Mouse (Mus musculus) heart, embryonic 14.5 days (tissue): ENCODE data around the gene Mif. TPM values are rescaled to one million over a fixed set of nuclear protein-coding genes. Genes with fewer than 3 reads are reported as not detected.

Source experiments
- ATAC-seq: fragments of 200-750 bp; cut with Nextera tagmentation; 2 replicates; pipeline ENCODE4 v1.8.0; 2017; ENCODE audit warnings: low read depth, moderate TSS enrichment; ENCODE audit not compliant: insufficient number of reproducible peaks, insufficient read depth, low FRiP score
- H3K27ac ChIP-seq, 2 experiments: fragments of 200-500 bp in 1 of 2; fragments of 300-500 bp in 1 of 2; sonication (generic) in 1 of 2; replicated peaks in 1 of 2; 2 replicates each; pipeline ENCODE4 v1.5.1; 2012 to 2014; ENCODE audit warnings: low read depth in 2 of 2, low read length in 2 of 2, control low read depth in 1 of 2, mild to moderate bottlenecking in 1 of 2, mixed read lengths in 1 of 2; ENCODE audit not compliant: control insufficient read depth in 1 of 2, insufficient read depth in 1 of 2
- H3K27me3 ChIP-seq: fragments of 300-500 bp; sonication (generic); 2 replicates; pipeline ENCODE4 v1.6.1; 2014; ENCODE audit warnings: mild to moderate bottlenecking, low read length, control low read depth; ENCODE audit not compliant: control insufficient read depth, insufficient read depth
- H3K36me3 ChIP-seq: fragments of 300-500 bp; sonication (generic); 2 replicates; pipeline ENCODE4 v1.6.1; 2014; ENCODE audit warnings: mild to moderate bottlenecking, control low read depth, low read length, mixed read lengths; ENCODE audit not compliant: control insufficient read depth, insufficient read depth
- H3K4me1 ChIP-seq, 2 experiments: fragments of 200-500 bp in 1 of 2; fragments of 300-500 bp in 1 of 2; sonication (generic) in 1 of 2; 2 replicates each; pipeline ENCODE4 v1.6.1; 2012 to 2014; ENCODE audit warnings: low read length in 2 of 2, control low read depth in 1 of 2, mixed read lengths in 1 of 2; ENCODE audit not compliant: control insufficient read depth in 2 of 2, insufficient read depth in 2 of 2
- H3K4me2 ChIP-seq: fragments of 300-500 bp; sonication (generic); 2 replicates; pipeline ENCODE4 v1.6.1; 2014; ENCODE audit warnings: mild to moderate bottlenecking, low read length
- H3K4me3 ChIP-seq, 2 experiments: fragments of 200-500 bp in 1 of 2; fragments of 300-500 bp in 1 of 2; sonication (generic) in 1 of 2; 2 replicates each; pipeline ENCODE4 v1.5.1; 2012 to 2014; ENCODE audit warnings: low read length in 2 of 2, mild to moderate bottlenecking in 2 of 2, control low read depth in 1 of 2, low read depth in 1 of 2, moderate library complexity in 1 of 2; ENCODE audit not compliant: control insufficient read depth in 1 of 2, insufficient read depth in 1 of 2
- H3K9ac ChIP-seq: fragments of 300-500 bp; sonication (generic); 2 replicates; pipeline ENCODE4 v1.6.1; 2014; ENCODE audit warnings: mild to moderate bottlenecking, low read length
- H3K9me3 ChIP-seq: fragments of 300-500 bp; sonication (generic); 2 replicates; pipeline ENCODE4 v1.6.1; 2016; ENCODE audit warnings: low read length, control low read depth; ENCODE audit not compliant: control insufficient read depth
- WGBS: fragments of 180-500 bp; shearing (Covaris S2); extraction: QIAGEN DNeasy Blood & Tissue Kit; methylation state at CpG from one replicate; pipeline ENCODE4 v1.1.7; 2014; 5-methylcytosine and 5-hydroxymethylcytosine counted together
- polyA plus RNA-seq: library from polyadenylated mRNA; unstranded; fragments of >200 nt; fragmentation: Nextera tagmentation; extraction: Ambion mirVana; gene quantifications from 2 replicates; pipeline ENCODE4 v1.2.1, GENCODE M21; 2014

Mif gene
- polyA plus RNA-seq, 1 experiment from 2014 or later = 2,703 TPM

- no peak for ATAC-seq
- Histone ChIP-seq H3K4me2 (peak overlapping the region; percentile 86), H3K36me3 (no peaks in the 10 kb centered on the region), H3K27me3 (peaks cover 7% of the 10 kb centered on the region; the same call in 1 of the 2 replicates), H3K4me1 (peaks cover 15 to 31% of the 10 kb centered on the region in 2 experiments), H3K9me3 (no peaks in the 10 kb centered on the region), H3K9ac (peak overlapping the region; percentile 26; the same call in 1 of the 2 replicates), H3K27ac (no peak overlapping the region), H3K4me3 (peak overlapping the region in 1 of 2 experiments; percentile 49; a peak in 1 of 4 replicates)
- WGBS = 21% methylated on average over 9 of the region's 10 CpGs
Measured at GRCm38 (mm10) chr10:75835761-75836531, 24.1 kb downstream of the Mif start.

GRCm38 (mm10) chr10:75835307-75835706 is 24.7 kb downstream of the Mif start:
- Histone ChIP-seq H3K36me3 (no peaks in the 10 kb centered on the region), H3K4me3 (peak overlapping the region; percentile 35 to 49), H3K9ac (peak overlapping the region; percentile 26; the same call in 1 of the 2 replicates), H3K9me3 (no peaks in the 10 kb centered on the region), H3K27ac (no peak overlapping the region), H3K27me3 (peaks cover 7% of the 10 kb centered on the region; the same call in 1 of the 2 replicates), H3K4me1 (peaks cover 15 to 31% of the 10 kb centered on the region in 2 experiments), H3K4me2 (peak overlapping the region; percentile 86)
- peak; percentile 10; the same call in 1 of the 2 replicates for ATAC-seq
- 0% methylated on average over 10 of the region's 10 CpGs for WGBS

GRCm38 (mm10) chr10:75834721-75835120 is 25.3 kb downstream of the Mif start:
- peak overlapping the region; percentile 49 to 57 for H3K4me3 ChIP-seq
- H3K9me3 ChIP-seq = no peaks in the 10 kb centered on the region
- peak overlapping the region; percentile 75 for H3K9ac ChIP-seq
- H3K27ac ChIP-seq = no peak overlapping the region
- H3K27me3 ChIP-seq = peaks cover 7% of the 10 kb centered on the region; the same call in 1 of the 2 replicates
- peak overlapping the region; percentile 86 for H3K4me2 ChIP-seq
- H3K4me1 ChIP-seq = peaks cover 15 to 31% of the 10 kb centered on the region in 2 experiments
- ATAC-seq = no peak
- H3K36me3 ChIP-seq = no peaks in the 10 kb centered on the region
- 10% methylated on average over 9 of the region's 9 CpGs for WGBS

- peaks cover 15 to 31% of the 10 kb centered on the region in 2 experiments for H3K4me1 ChIP-seq
- H3K27me3 ChIP-seq = peaks cover 7% of the 10 kb centered on the region; the same call in 1 of the 2 replicates
- H3K9me3 ChIP-seq = no peaks in the 10 kb centered on the region
- no peak for ATAC-seq
- WGBS = 4% methylated on average over 21 of the region's 21 CpGs
- H3K9ac ChIP-seq = peak overlapping the region; percentile 75
- peak overlapping the region; percentile 49 to 57 for H3K4me3 ChIP-seq
- peak overlapping the region; percentile 86 for H3K4me2 ChIP-seq
- no peaks in the 10 kb centered on the region for H3K36me3 ChIP-seq
- no peak overlapping the region for H3K27ac ChIP-seq
Measured at GRCm38 (mm10) chr10:75834250-75834649, 25.8 kb downstream of the Mif start.

GRCm38 (mm10) chr10:75833456-75834080 is 26.5 kb downstream of the Mif start:
- Histone ChIP-seq H3K27ac (no peak overlapping the region), H3K36me3 (no peaks in the 10 kb centered on the region), H3K4me3 (peak overlapping the region; percentile 49 to 57), H3K4me2 (peak overlapping the region; percentile 86), H3K9me3 (no peaks in the 10 kb centered on the region), H3K27me3 (peaks cover 7% of the 10 kb centered on the region; the same call in 1 of the 2 replicates), H3K4me1 (peaks cover 13 to 31% of the 10 kb centered on the region in 2 experiments), H3K9ac (peak overlapping the region; percentile 75)
- ATAC-seq = no peak
- WGBS = 14% methylated on average over 21 of the region's 21 CpGs

GRCm38 (mm10) chr10:75832272-75832895 is 27.7 kb downstream of the Mif start:
- Histone ChIP-seq H3K4me1 (peaks cover 7 to 21% of the 10 kb centered on the region in 2 experiments), H3K27ac (no peak overlapping the region), H3K9me3 (no peaks in the 10 kb centered on the region), H3K27me3 (peaks cover 7% of the 10 kb centered on the region; the same call in 1 of the 2 replicates), H3K36me3 (no peaks in the 10 kb centered on the region), H3K4me2 (no peak overlapping the region), H3K4me3 (no peak overlapping the region), H3K9ac (no peak overlapping the region)
- no peak for ATAC-seq
- 48% methylated on average over 13 of the region's 13 CpGs for WGBS

GRCm38 (mm10) chr10:75830275-75830670 is 29.8 kb downstream of the Mif start:
- Histone ChIP-seq H3K9me3 (no peaks in the 10 kb centered on the region), H3K36me3 (no peaks in the 10 kb centered on the region), H3K27ac (no peak overlapping the region), H3K9ac (no peak overlapping the region), H3K27me3 (peaks cover 7% of the 10 kb centered on the region; the same call in 1 of the 2 replicates), H3K4me1 (peaks cover 5% of the 10 kb centered on the region in 2 experiments; a peak in 3 of 4 replicates), H3K4me2 (no peak overlapping the region), H3K4me3 (no peak overlapping the region)
- 75% methylated on average over 2 of the region's 2 CpGs for WGBS
- no peak for ATAC-seq
